Mouse (Mus musculus) heart, embryonic 16.5 days (tissue): ENCODE measurements around the gene Carm1. TPM values are rescaled to one million over a fixed set of nuclear protein-coding genes. Genes with fewer than 3 reads are reported as not detected.

Experiments used
- ATAC-seq: fragments of 200-750 bp; cut with Nextera tagmentation; replicated peaks from 2 replicates; pipeline ENCODE4 v1.8.0; 2017; ENCODE audit warnings: moderate number of reproducible peaks; ENCODE audit not compliant: insufficient read depth, low FRiP score; ENCODE audit errors: extremely low read depth
- H3K27ac ChIP-seq: fragments of 300-500 bp; sonication (generic); 2 replicates; pipeline ENCODE4 v1.5.1; 2014; ENCODE audit warnings: mild to moderate bottlenecking, low read length, control low read depth, moderate library complexity
- H3K27me3 ChIP-seq: fragments of 300-500 bp; sonication (generic); 2 replicates; pipeline ENCODE4 v1.6.1; 2014; ENCODE audit warnings: low read length, mixed read lengths; ENCODE audit not compliant: control insufficient read depth, insufficient read depth
- H3K36me3 ChIP-seq: fragments of 300-500 bp; sonication (generic); 2 replicates; pipeline ENCODE4 v1.6.1; 2014; ENCODE audit not compliant: control insufficient read depth, insufficient read depth
- H3K4me1 ChIP-seq: fragments of 300-500 bp; sonication (generic); 2 replicates; pipeline ENCODE4 v1.6.1; 2014; ENCODE audit warnings: low read length, mixed read lengths; ENCODE audit not compliant: control insufficient read depth, insufficient read depth
- H3K4me2 ChIP-seq: fragments of 300-500 bp; sonication (generic); 2 replicates; pipeline ENCODE4 v1.6.1; 2014; ENCODE audit warnings: low read depth, mild to moderate bottlenecking, control low read depth, low read length
- H3K4me3 ChIP-seq: fragments of 300-500 bp; sonication (generic); 2 replicates; pipeline ENCODE4 v1.5.1; 2014; ENCODE audit warnings: mild to moderate bottlenecking, control low read depth, low read length
- H3K9ac ChIP-seq: fragments of 300-500 bp; sonication (generic); 2 replicates; pipeline ENCODE4 v1.6.1; 2014; ENCODE audit warnings: low read length, control low read depth
- H3K9me3 ChIP-seq: fragments of 300-500 bp; sonication (generic); replicated peaks from 2 replicates; pipeline ENCODE4 v1.6.1; 2016; ENCODE audit warnings: low read length; ENCODE audit not compliant: control insufficient read depth
- WGBS: fragments of 180-500 bp; shearing (Covaris S2); extraction: QIAGEN DNeasy Blood & Tissue Kit; methylation state at CpG from one replicate; pipeline ENCODE4 v1.1.7; 2014; 5-methylcytosine and 5-hydroxymethylcytosine counted together
- polyA plus RNA-seq: library from polyadenylated mRNA; unstranded; fragments of >200 nt; fragmentation: Nextera tagmentation; extraction: Ambion mirVana; gene quantifications from 2 replicates; pipeline ENCODE4 v1.2.1, GENCODE M21; 2015

The Carm1 gene
- polyA plus RNA-seq, 1 experiment from 2014 or later, result 17.2 TPM

DNA sequence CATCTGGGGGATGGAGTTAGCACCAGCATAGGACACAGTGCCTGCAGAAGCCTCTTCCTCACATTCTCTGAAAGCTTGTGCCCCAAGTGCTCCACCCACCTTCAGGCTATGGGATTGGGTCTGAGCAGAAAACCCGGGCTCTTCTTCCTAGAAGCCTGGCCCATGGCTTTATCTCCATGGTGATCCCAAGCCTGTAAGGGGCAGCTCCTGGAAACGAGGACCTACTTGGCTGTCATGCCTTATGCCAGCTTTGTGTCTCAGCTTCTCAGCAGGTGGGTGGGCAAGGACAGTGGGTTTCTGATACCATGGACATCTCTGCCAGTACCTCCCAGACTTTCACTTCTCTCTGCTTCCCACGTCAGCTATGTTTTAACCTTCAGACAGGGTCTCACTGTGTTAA lies 31.5 kb downstream of the Carm1 start:
- H3K9me3 ChIP-seq, result no peaks in the 10 kb centered on the region
- H3K36me3 ChIP-seq, result peaks cover 43% of the 10 kb centered on the region
- H3K27ac ChIP-seq, result no peak overlapping the region
- no peaks in the 10 kb centered on the region for H3K4me1 ChIP-seq
- H3K27me3 ChIP-seq, result no peaks in the 10 kb centered on the region
- H3K4me2 ChIP-seq, result no peak overlapping the region
- no peak overlapping the region for H3K4me3 ChIP-seq
- no peak overlapping the region for H3K9ac ChIP-seq
- WGBS, result 77% methylated on average over 3 of the region's 3 CpGs
- no peak for ATAC-seq

DNA sequence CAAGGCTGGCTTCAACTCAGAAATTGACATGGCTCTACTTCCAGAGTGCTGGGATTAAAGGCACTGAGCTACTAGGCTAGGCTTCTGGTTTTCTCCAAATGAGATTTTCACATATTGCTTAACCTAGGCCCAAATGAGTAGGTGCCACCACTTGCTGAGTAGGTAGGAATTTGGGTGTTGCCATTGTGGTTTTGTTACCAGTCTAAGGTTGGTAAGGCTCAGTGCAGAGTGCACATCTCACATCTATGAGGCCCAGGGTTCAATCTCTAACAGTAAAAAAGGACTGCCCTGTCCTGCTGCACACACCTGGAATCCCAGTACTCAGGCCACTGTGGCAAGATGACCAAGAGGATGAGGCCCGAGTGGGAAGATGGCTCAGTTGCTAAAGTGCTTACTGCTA lies 38.7 kb downstream of the Carm1 start:
- Histone ChIP-seq H3K27ac (no peak overlapping the region), H3K4me2 (no peak overlapping the region), H3K9me3 (no peaks in the 10 kb centered on the region), H3K27me3 (no peaks in the 10 kb centered on the region), H3K4me3 (no peak overlapping the region), H3K4me1 (no peaks in the 10 kb centered on the region), H3K9ac (no peak overlapping the region), H3K36me3 (peaks cover 67% of the 10 kb centered on the region)
- no peak for ATAC-seq
- WGBS, result 85% methylated on average over 1 of the region's 1 CpGs

GRCm38 (mm10) chr9:21587678-21588349 lies 41.1 kb downstream of the Carm1 start:
- no peak for ATAC-seq
- Histone ChIP-seq H3K9ac (no peak overlapping the region), H3K4me3 (no peak overlapping the region), H3K27me3 (no peaks in the 10 kb centered on the region), H3K4me2 (no peak overlapping the region), H3K27ac (no peak overlapping the region), H3K9me3 (no peaks in the 10 kb centered on the region), H3K36me3 (peaks cover 58% of the 10 kb centered on the region), H3K4me1 (peaks cover 8% of the 10 kb centered on the region)
- 85% methylated on average over 23 of the region's 23 CpGs for whole genome bisulfite sequencing

- no peaks in the 10 kb centered on the region for H3K9me3 ChIP-seq
- H3K36me3 ChIP-seq, result peaks cover 55% of the 10 kb centered on the region
- no peak overlapping the region for H3K9ac ChIP-seq
- no peak overlapping the region for H3K27ac ChIP-seq
- ATAC-seq, result no peak
- no peak overlapping the region for H3K4me3 ChIP-seq
- H3K4me1 ChIP-seq, result peaks cover 8% of the 10 kb centered on the region
- H3K27me3 ChIP-seq, result no peaks in the 10 kb centered on the region
- WGBS, result 89% methylated on average over 8 of the region's 8 CpGs
- no peak overlapping the region for H3K4me2 ChIP-seq
Observed at GRCm38 (mm10) chr9:21588350-21588749, 41.7 kb downstream of the Carm1 start.

DNA sequence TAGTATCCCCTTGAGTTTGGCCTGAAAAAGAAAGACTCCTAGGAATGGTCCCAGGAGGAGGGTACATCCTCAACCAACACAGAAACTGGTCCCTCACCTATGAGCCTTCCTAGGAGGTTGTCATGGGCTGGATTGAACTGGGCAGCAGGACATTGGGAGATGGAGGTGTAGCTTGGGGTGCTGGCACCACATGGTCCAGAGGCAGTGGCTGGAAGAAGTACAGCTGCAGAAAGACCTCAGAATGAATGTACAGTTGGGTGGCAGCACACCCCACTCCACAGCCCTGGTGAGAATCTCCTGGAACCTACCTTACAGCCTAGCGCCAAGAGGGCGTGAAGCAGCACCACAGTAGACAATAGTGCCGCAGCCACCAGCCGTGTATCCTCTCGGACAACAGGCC lies 42.8 kb downstream of the Carm1 start:
- Histone ChIP-seq H3K4me3 (no peak overlapping the region), H3K4me2 (no peak overlapping the region), H3K36me3 (peaks cover 49% of the 10 kb centered on the region), H3K4me1 (peaks cover 20% of the 10 kb centered on the region), H3K9ac (no peak overlapping the region), H3K27ac (no peak overlapping the region), H3K9me3 (no peaks in the 10 kb centered on the region), H3K27me3 (no peaks in the 10 kb centered on the region)
- ATAC-seq, result no peak
- 90% methylated on average over 5 of the region's 5 CpGs for WGBS

DNA sequence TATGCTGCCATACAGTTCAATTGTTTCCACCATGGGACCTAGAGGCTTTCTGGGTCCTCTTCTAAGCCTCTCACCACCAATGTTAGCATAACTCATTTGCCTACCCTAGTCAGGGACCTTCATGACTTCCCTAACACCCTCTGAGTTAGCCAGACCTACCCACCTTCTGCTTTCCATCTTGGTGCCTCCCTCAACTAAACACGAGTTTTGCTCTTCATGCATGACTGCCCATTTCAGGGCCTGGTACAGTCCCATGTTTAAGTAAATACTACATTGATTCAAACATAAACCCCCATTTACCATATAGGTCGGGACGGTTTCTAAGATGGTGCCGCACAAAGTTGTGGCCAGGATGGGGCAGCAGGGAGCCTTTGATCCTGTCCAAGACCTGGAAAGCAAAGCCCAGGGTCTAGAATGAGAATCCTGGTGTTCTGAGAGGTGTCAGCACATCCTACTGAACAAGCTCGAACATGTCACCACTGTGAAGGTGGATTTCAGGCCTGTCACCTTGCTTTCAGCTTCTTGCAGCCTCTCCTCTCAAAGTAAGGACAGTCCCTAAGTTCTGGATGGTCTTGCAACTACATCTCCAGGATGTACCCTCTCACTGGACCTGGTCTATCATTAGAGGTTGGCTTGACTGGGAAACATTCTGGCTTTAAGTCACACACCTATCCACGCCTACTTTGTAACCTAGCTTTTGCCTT lies 44.6 kb downstream of the Carm1 start:
- Histone ChIP-seq H3K4me2 (peak overlapping the region; percentile 99; the same call in 1 of the 2 replicates), H3K36me3 (peaks cover 36% of the 10 kb centered on the region)

DNA sequence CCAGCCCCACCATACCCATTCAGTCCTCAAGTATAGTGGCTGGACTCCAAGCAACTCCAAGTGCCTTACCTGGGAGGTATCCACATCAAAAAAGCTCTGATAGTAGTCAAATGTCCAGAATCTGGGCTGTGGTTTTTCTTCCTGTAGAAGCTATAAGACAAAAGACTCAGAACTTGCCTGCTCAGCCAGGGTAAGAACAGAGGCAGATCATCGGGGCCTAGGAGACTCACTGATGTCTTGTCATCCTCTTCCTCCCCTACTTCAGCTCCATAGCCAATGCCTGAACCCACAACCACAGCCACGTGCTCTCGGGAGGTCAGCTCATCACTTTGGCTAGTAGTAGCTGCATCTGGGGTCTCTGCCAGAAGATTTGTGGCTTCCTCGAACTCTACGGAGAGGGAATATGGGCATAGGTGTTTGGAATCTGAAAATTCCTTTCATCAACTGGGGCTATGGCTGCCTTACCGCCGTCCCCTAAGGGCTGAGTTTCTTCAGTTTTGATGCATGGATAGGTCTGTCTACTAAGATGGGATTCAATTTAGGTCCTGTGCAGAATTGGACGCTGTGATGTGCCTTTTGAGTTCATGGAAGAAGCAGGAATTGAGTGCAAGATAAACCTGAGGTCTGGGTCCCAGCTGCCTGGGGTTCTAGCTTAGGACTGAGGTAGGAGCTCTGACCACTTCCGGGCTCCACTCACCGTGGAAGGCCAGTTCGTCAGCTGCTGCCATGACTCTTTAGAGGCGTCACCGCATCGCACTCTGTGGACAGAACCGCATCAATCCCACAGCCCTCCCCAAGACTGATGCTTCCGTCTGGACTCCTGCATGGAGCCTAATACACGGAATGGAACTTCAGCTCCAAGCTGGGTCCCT lies 45.4 kb downstream of the Carm1 start:
- peak overlapping the region; percentile 82 for H3K4me3 ChIP-seq
- H3K4me1 ChIP-seq, result peaks cover 23% of the 10 kb centered on the region
- no peaks in the 10 kb centered on the region for H3K27me3 ChIP-seq
- H3K9ac ChIP-seq, result peak overlapping the region; percentile 81
- peaks cover 33% of the 10 kb centered on the region for H3K36me3 ChIP-seq
- peak; percentile 41; the same call in 1 of the 2 replicates for ATAC-seq
- no peaks in the 10 kb centered on the region for H3K9me3 ChIP-seq
- peak overlapping the region; percentile 99 for H3K4me2 ChIP-seq
- WGBS, result 14% methylated on average over 17 of the region's 17 CpGs
- H3K27ac ChIP-seq, result peak overlapping the region; percentile 64

More for the DNA sequence above, 44.6 kb downstream of the Carm1 start:
- peaks cover 23% of the 10 kb centered on the region for H3K4me1 ChIP-seq
- H3K9me3 ChIP-seq, result no peaks in the 10 kb centered on the region
- no peak overlapping the region for H3K4me3 ChIP-seq
- no peak overlapping the region for H3K27ac ChIP-seq
- no peaks in the 10 kb centered on the region for H3K27me3 ChIP-seq
- 80% methylated on average over 6 of the region's 6 CpGs for WGBS
- no peak overlapping the region for H3K9ac ChIP-seq
- ATAC-seq, result no peak

DNA sequence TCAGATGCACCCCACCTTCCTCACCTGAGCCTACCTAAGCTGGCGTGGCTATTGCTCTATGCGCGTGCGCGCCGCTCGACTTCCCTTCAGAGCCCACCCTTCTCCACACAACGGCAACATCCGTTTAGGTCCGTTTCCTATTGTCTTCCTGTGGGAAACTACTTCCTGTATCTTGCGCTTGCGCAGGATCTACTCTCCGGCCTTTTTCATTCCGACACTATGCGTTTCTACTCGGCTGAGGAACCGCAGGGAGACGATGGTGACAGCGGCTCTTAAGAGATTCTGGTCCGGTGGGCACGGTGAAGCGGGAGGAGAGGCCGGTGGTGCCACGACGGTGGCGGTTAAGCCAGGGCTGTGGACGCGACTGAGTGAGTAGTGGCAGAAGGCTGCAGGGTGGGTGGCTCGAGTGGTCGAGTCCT lies 46.0 kb downstream of the Carm1 start, which contains the start of the genes Timm29 and Yipf2:
TSS of gene Timm29 (plus strand) at position 20 of the 419 bp plus-strand sequence.
TSS of gene Yipf2 (minus strand) at position 126 of the 419 bp plus-strand sequence.
- H3K36me3 ChIP-seq, result peaks cover 27% of the 10 kb centered on the region
- peak; percentile 90 for ATAC-seq
- H3K9ac ChIP-seq, result peak within 1 kb of the TSS; percentile 88
- peaks cover 23% of the 10 kb centered on the region for H3K4me1 ChIP-seq
- peak within 1 kb of the TSS; percentile 99 for H3K4me2 ChIP-seq
- no peaks in the 10 kb centered on the region for H3K9me3 ChIP-seq
- peak within 1 kb of the TSS; percentile 82 for H3K4me3 ChIP-seq
- under 1% methylated on average over 30 of the region's 30 CpGs for WGBS
- peak within 1 kb of the TSS; percentile 92 for H3K27ac ChIP-seq
- H3K27me3 ChIP-seq, result no peaks in the 10 kb centered on the region
